ENCODE assay signal across 11 mouse cellular contexts in genomic region chr2:93277486-93277885, GRCm38 (mm10). TPM values are rescaled to one million over a fixed set of nuclear protein-coding genes. Genes with fewer than 3 reads are reported as not detected.
DNase-seq lines count a peak whose midpoint lies in the region; ATAC-seq and TF ChIP-seq lines count a peak whose summit lies in the region.
"Had no signal": no experiment of that assay in that cellular context is flagged by ENCODE, and none has a peak within 500 bp of the region (broad histone marks: within the 10 kb centered on the region; RNA-seq: fewer than 3 reads in every experiment).

No protein-coding gene starts in this region.

- peak; percentile 48 for ATAC-seq in lung, postnatal 0 days
- no peak for ATAC-seq in forebrain, embryonic 15.5 days (replicated peaks)
- ATAC-seq in stomach, embryonic 14.5 days (ENCODE audit: insufficient number of reproducible peaks, insufficient read depth, low FRiP score, low read depth), result no peak; the same call in 1 of the 2 replicates

- H3K27me3 ChIP-seq in lung, postnatal 0 days (replicated peaks; ENCODE audit: insufficient read depth, low read length), result no peaks in the 10 kb centered on the region
- no peaks in the 10 kb centered on the region for H3K27me3 ChIP-seq in forebrain, embryonic 15.5 days
- H3K27me3 ChIP-seq in limb, embryonic 10.5 days (ENCODE audit: low read depth, poor library complexity, severe bottlenecking), result no peaks in the 10 kb centered on the region
- H3K27me3 ChIP-seq in stomach, embryonic 14.5 days (ENCODE audit: control insufficient read depth, insufficient read depth, low read length), result no peaks in the 10 kb centered on the region
- H3K27me3 ChIP-seq: Patski had no signal

- TF ChIP-seq EP300 in lung, postnatal 0 days (IDR thresholded peaks at IDR 0.05), result no peak

- no peaks in the 10 kb centered on the region for H3K9me3 ChIP-seq in lung, postnatal 0 days (ENCODE audit: low read length)
- no peaks in the 10 kb centered on the region for H3K9me3 ChIP-seq in forebrain, embryonic 15.5 days
- no peaks in the 10 kb centered on the region for H3K9me3 ChIP-seq in limb, embryonic 10.5 days (replicated peaks)
- H3K9me3 ChIP-seq in stomach, embryonic 14.5 days (ENCODE audit: control insufficient read depth, low read depth, low read length), result no peaks in the 10 kb centered on the region

- no peak overlapping the region for H3K4me3 ChIP-seq in lung, postnatal 0 days (ENCODE audit: low read depth, low read length)
- H3K4me3 ChIP-seq in forebrain, embryonic 15.5 days, result no peak overlapping the region
- H3K4me3 ChIP-seq in limb, embryonic 10.5 days, result peak overlapping the region; percentile 27; the same call in 1 of the 2 replicates
- no peak overlapping the region for H3K4me3 ChIP-seq in stomach, embryonic 14.5 days (ENCODE audit: low read depth, low read length)
- H3K4me3 ChIP-seq: erythroblast, embryonic 14.5 days had no signal

- H3K4me2 ChIP-seq in lung, postnatal 0 days (replicated peaks; ENCODE audit: low read depth, low read length), result no peak overlapping the region
- no peak overlapping the region for H3K4me2 ChIP-seq in forebrain, embryonic 15.5 days (replicated peaks)
- H3K4me2 ChIP-seq in stomach, embryonic 14.5 days (replicated peaks; ENCODE audit: low read depth, low read length), result no peak overlapping the region

- no peak overlapping the region for H3K9ac ChIP-seq in lung, postnatal 0 days (replicated peaks; ENCODE audit: low read depth)
- no peak overlapping the region for H3K9ac ChIP-seq in forebrain, embryonic 15.5 days (replicated peaks)
- no peak overlapping the region for H3K9ac ChIP-seq in stomach, embryonic 14.5 days (replicated peaks; ENCODE audit: low read depth, low read length)

- 48% methylated on average over 4 of the region's 4 CpGs for WGBS in lung, postnatal 0 days
- WGBS in forebrain, embryonic 15.5 days, result 23% methylated on average over 4 of the region's 4 CpGs
- 16% methylated on average over 4 of the region's 4 CpGs for WGBS in limb, embryonic 10.5 days
- WGBS in stomach, embryonic 14.5 days, result 30% methylated on average over 4 of the region's 4 CpGs

- H3K36me3 ChIP-seq in lung, postnatal 0 days (ENCODE audit: insufficient read depth, low read length), result no peaks in the 10 kb centered on the region
- no peaks in the 10 kb centered on the region for H3K36me3 ChIP-seq in forebrain, embryonic 15.5 days
- no peaks in the 10 kb centered on the region for H3K36me3 ChIP-seq in limb, embryonic 10.5 days
- no peaks in the 10 kb centered on the region for H3K36me3 ChIP-seq in stomach, embryonic 14.5 days (ENCODE audit: control insufficient read depth, insufficient read depth, low read length)

- peak; percentile 24 for DNase-seq in lung, postnatal 0 days (ENCODE audit: low spot score)
- no peak for DNase-seq in lung, postnatal 4 days
- DNase-seq in limb, embryonic 10.5 days (ENCODE audit: low spot score), result peak; percentile 49
- DNase-seq in T-cell, adult 2 months (ENCODE audit: low spot score), result no peak
- DNase-seq in layer of hippocampus, adult 9-11 months, result no peak
- DNase-seq in spleen, postnatal 36 days (ENCODE audit: low spot score in 2 of 2), result no peak
- DNase-seq: right cerebral cortex, postnatal 4 days had no signal

- no peaks in the 10 kb centered on the region for H3K4me1 ChIP-seq in lung, postnatal 0 days (ENCODE audit: insufficient read depth, low read depth, low read length)
- H3K4me1 ChIP-seq in forebrain, embryonic 15.5 days, result peaks cover 52% of the 10 kb centered on the region
- peaks cover 63% of the 10 kb centered on the region for H3K4me1 ChIP-seq in limb, embryonic 10.5 days
- H3K4me1 ChIP-seq in stomach, embryonic 14.5 days (ENCODE audit: control insufficient read depth, insufficient read depth, low read length), result peaks cover 35% of the 10 kb centered on the region

- H3K27ac ChIP-seq in lung, postnatal 0 days (ENCODE audit: low read length), result no peak overlapping the region
- peak overlapping the region; percentile 75 for H3K27ac ChIP-seq in forebrain, embryonic 15.5 days (replicated peaks)
- H3K27ac ChIP-seq in limb, embryonic 10.5 days, result peak overlapping the region; percentile 86
- peak overlapping the region; percentile 93 for H3K27ac ChIP-seq in stomach, embryonic 14.5 days (ENCODE audit: low read length)

- TF ChIP-seq CTCF in lung, postnatal 0 days (IDR thresholded peaks at IDR 0.05), result no peak

RNA-seq across cellular contexts. Expression of gene Tspan18, which starts 56.8 kb away (rescaled TPM):
- 36.4 and 39.9 TPM in 2 replicates for polyA plus RNA-seq in lung, postnatal 0 days (2015; fragmentation: Nextera tagmentation; extraction: Ambion mirVana)
- polyA plus RNA-seq in forebrain, embryonic 15.5 days (2015; fragmentation: Nextera tagmentation; extraction: Ambion mirVana), result 16.5 and 16.9 TPM in 2 replicates
- polyA plus RNA-seq in limb, embryonic 10.5 days (2016; fragmentation: Nextera tagmentation; extraction: Ambion mirVana), result 9.9 and 13.4 TPM in 2 replicates
- polyA plus RNA-seq in stomach, embryonic 14.5 days (2014; fragmentation: Nextera tagmentation; extraction: Ambion mirVana), result 27.6 and 30.3 TPM in 2 replicates

Comparison
In these comparisons a context has a peak if more than half of its experiments do, and no peak if none do; other contexts are left out.
1. DNase-seq: peak in lung, postnatal 0 days (single experiment) and limb, embryonic 10.5 days (single experiment); none in lung, postnatal 4 days (0 of 2), T-cell, adult 2 months (single experiment), layer of hippocampus, adult 9-11 months (single experiment) and spleen, postnatal 36 days (0 of 2).